Comparison of ENCODE assay signal across 8 mouse cellular contexts in the genomic region with DNA sequence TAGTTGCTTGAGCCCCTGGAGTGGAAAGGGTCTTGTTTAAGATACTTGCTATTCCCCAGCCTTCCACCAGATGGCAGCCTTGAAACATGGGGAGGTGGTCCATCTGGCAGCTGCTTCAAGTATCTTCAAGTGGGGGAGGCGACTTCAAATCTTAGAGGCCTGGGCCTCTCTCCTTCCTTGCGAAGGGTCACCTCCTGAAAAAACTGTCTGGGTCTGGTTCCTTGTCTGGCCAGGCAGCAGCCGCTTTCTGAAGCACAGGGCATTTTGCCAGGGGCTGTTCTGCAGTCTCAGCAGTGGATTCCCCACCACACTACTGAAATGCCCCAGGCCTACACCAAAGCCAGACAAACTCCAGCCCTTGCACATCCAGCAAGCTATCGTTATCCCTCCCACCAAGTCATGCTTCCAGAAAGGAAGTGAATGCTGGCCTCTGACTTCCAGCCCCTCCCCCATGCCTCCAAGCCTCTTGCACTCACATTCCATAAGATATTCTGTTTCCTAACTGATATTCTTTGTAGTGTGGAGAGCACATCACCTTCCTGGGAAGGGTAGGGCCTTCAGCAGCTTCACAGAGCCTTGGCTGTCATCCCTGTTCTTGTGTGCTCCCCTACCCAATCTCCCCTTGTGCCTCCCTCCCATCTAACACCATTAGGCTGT. TPM values are rescaled to one million over a fixed set of nuclear protein-coding genes. Genes with fewer than 3 reads are reported as not detected.
A peak's percentile ranks its signal among the peaks of the same experiment; 100 is the strongest.
DNase-seq lines count a peak whose midpoint lies in the region; ATAC-seq and TF ChIP-seq lines count a peak whose summit lies in the region.

No protein-coding gene starts in this region.

- DNase-seq in ZHBTc4 (ENCODE audit: low read depth, low spot score), result peak; percentile 75
- peak; percentile 59 for DNase-seq in gastrocnemius, postnatal 25 days
- peak; percentile 72 to 82 for DNase-seq in left cerebral cortex, postnatal 10 days (ENCODE audit: extremely low spot score in 1 of 2, low spot score in 2 of 2)
- peak; percentile 80 for DNase-seq in skeletal muscle tissue, adult 2 months (ENCODE audit: low read depth, low spot score)

- H3K4me1 ChIP-seq in cortical plate, adult 2 months (ENCODE audit: control insufficient read depth, insufficient read depth, low read length), result no peaks in the 10 kb centered on the region
- peaks cover 17% of the 10 kb centered on the region for H3K4me1 ChIP-seq in intestine, embryonic 15.5 days (replicated peaks)

- TF ChIP-seq CTCF in cortical plate, adult 2 months (IDR thresholded peaks at IDR 0.05; ENCODE audit: extremely low read depth, insufficient read depth, low read length), result peak; percentile 95

- no peak overlapping the region for H3K4me3 ChIP-seq in cortical plate, adult 2 months (ENCODE audit: insufficient read depth, low read length)
- no peak overlapping the region for H3K4me3 ChIP-seq in intestine, embryonic 15.5 days (replicated peaks)

- ATAC-seq in intestine, embryonic 15.5 days, result peak; percentile 90
- ATAC-seq in megakaryocyte progenitor cell, adult 5-6 weeks (replicated peaks; ENCODE audit: poor library complexity), result peak; percentile 58; the same call in 1 of the 2 replicates
- no peak for ATAC-seq in erythroid progenitor cell, adult 5-6 weeks (replicated peaks; ENCODE audit: low FRiP score, poor library complexity, severe bottlenecking)

- no peak overlapping the region for H3K9ac ChIP-seq in intestine, embryonic 15.5 days

- intact Hi-C loops in left cerebral cortex, postnatal 10 days (cut with DNase I), result loop anchor here (1.0 to 2.0 kb wide), 2 partner anchors 189 to 306 kb away; no protein-coding TSS in a partner anchor

- H3K9me3 ChIP-seq in intestine, embryonic 15.5 days, result no peaks in the 10 kb centered on the region

- no peaks in the 10 kb centered on the region for H3K27me3 ChIP-seq in intestine, embryonic 15.5 days (replicated peaks)

- H3K4me2 ChIP-seq in intestine, embryonic 15.5 days (replicated peaks), result peak overlapping the region; percentile 1; the same call in 1 of the 2 replicates

- H3K27ac ChIP-seq in cortical plate, adult 2 months (ENCODE audit: insufficient read depth, low read length), result no peak overlapping the region
- peak overlapping the region; percentile 86 for H3K27ac ChIP-seq in intestine, embryonic 15.5 days

- WGBS in intestine, embryonic 15.5 days, result 6% methylated on average over 4 of the region's 4 CpGs

- no peaks in the 10 kb centered on the region for H3K36me3 ChIP-seq in intestine, embryonic 15.5 days

- no peak for TF ChIP-seq POLR2A in cortical plate, adult 2 months (IDR thresholded peaks at IDR 0.05; ENCODE audit: extremely low read depth, insufficient read depth, low read length)

RNA-seq across cellular contexts. Expression of a gene that starts 48.1 kb away (rescaled TPM):
- 110 and 111 TPM in 2 replicates for polyA plus RNA-seq in cortical plate, adult 2 months (2012; rRNA removed)
- 10 to 100 TPM; 71.8 to 75.5 TPM for total RNA-seq in gastrocnemius, postnatal 25 days (2021)
- polyA plus RNA-seq in intestine, embryonic 15.5 days (2015; fragmentation: Nextera tagmentation; extraction: Ambion mirVana), result 127 and 129 TPM in 2 replicates
- 100 to 1,000 TPM; 101 to 104 TPM for total RNA-seq in left cerebral cortex, postnatal 10 days (2021)
- total RNA-seq in megakaryocyte progenitor cell, adult 5-6 weeks (2015), result 50.9 and 53.2 TPM in 2 replicates
- 60.4 and 86.6 TPM in 2 replicates for total RNA-seq in megakaryocyte progenitor cell, adult 5-6 weeks (2017)
- 12.6 and 19.7 TPM in 2 replicates for total RNA-seq in erythroid progenitor cell, adult 5-6 weeks (2015; ENCODE audit: low replicate concordance)
- total RNA-seq in erythroid progenitor cell, adult 5-6 weeks (2017; ENCODE audit: low replicate concordance), result 20.8 and 23.1 TPM in 2 replicates
